Mouse (Mus musculus): ENCODE data around the gene Psmc2. TPM values are rescaled to one million over a fixed set of nuclear protein-coding genes. Genes with fewer than 3 reads are reported as not detected.
A peak's percentile ranks its signal among the peaks of the same experiment; 100 is the strongest.

Psmc2 gene
- polyA plus RNA-seq, 1 experiment from 2014 or later = 183 TPM

- 61% methylated on average over 10 of the region's 10 CpGs for WGBS (ENCODE audit: insufficient replicate concordance)
- Histone ChIP-seq H3K4me1 (replicated peaks) (no peaks in the 10 kb centered on the region), H3K9ac (no peak overlapping the region), H3K4me2 (no peak overlapping the region), H3K4me3 (replicated peaks) (no peak overlapping the region), H3K27me3 (no peaks in the 10 kb centered on the region), H3K36me3 (no peaks in the 10 kb centered on the region), H3K27ac (no peak overlapping the region), H3K9me3 (replicated peaks) (no peaks in the 10 kb centered on the region)
- no peak for DNase-seq
- ATAC-seq (ENCODE audit: low read depth) = no peak
These were observed 25.8 kb downstream of the Psmc2 start for GRCm38 (mm10) chr5:21810924-21811323.

GRCm38 (mm10) chr5:21813994-21814393, 28.9 kb downstream of the Psmc2 start:
- Histone ChIP-seq H3K4me2 (no peak overlapping the region), H3K36me3 (no peaks in the 10 kb centered on the region), H3K4me1 (replicated peaks) (no peaks in the 10 kb centered on the region), H3K9ac (no peak overlapping the region), H3K27me3 (no peaks in the 10 kb centered on the region), H3K27ac (no peak overlapping the region), H3K4me3 (replicated peaks) (no peak overlapping the region), H3K9me3 (replicated peaks) (no peaks in the 10 kb centered on the region)
- WGBS (ENCODE audit: insufficient replicate concordance) = 30% methylated on average over 1 of the region's 1 CpGs
- peak; percentile 18 for DNase-seq
- no peak for ATAC-seq (ENCODE audit: low read depth)

- 63% methylated on average over 7 of the region's 7 CpGs for WGBS (ENCODE audit: insufficient replicate concordance)
- Histone ChIP-seq H3K36me3 (no peaks in the 10 kb centered on the region), H3K4me1 (replicated peaks) (no peaks in the 10 kb centered on the region), H3K4me2 (no peak overlapping the region), H3K4me3 (replicated peaks) (no peak overlapping the region), H3K9ac (no peak overlapping the region), H3K9me3 (replicated peaks) (no peaks in the 10 kb centered on the region), H3K27ac (no peak overlapping the region), H3K27me3 (no peaks in the 10 kb centered on the region)
- ATAC-seq (ENCODE audit: low read depth) = no peak
- no peak for DNase-seq
These were observed 41.3 kb downstream of the Psmc2 start for GRCm38 (mm10) chr5:21826370-21826769.

GRCm38 (mm10) chr5:21827643-21828042, 42.6 kb downstream of the Psmc2 start:
- H3K9ac ChIP-seq = no peak overlapping the region
- no peak overlapping the region for H3K4me3 ChIP-seq (replicated peaks)
- WGBS (ENCODE audit: insufficient replicate concordance) = 32% methylated on average over 6 of the region's 6 CpGs
- no peak overlapping the region for H3K4me2 ChIP-seq
- no peaks in the 10 kb centered on the region for H3K4me1 ChIP-seq (replicated peaks)
- H3K27me3 ChIP-seq = no peaks in the 10 kb centered on the region
- ATAC-seq (ENCODE audit: low read depth) (no peak), DNase-seq (no peak)
- H3K27ac ChIP-seq = no peak overlapping the region
- H3K36me3 ChIP-seq = no peaks in the 10 kb centered on the region
- H3K9me3 ChIP-seq (replicated peaks) = no peaks in the 10 kb centered on the region

GRCm38 (mm10) chr5:21828855-21829254, 43.8 kb downstream of the Psmc2 start:
- no peak for ATAC-seq (ENCODE audit: low read depth)
- 57% methylated on average over 4 of the region's 4 CpGs for WGBS (ENCODE audit: insufficient replicate concordance)

GRCm38 (mm10) chr5:21831761-21832160, 46.7 kb downstream of the Psmc2 start:
- H3K4me3 ChIP-seq (replicated peaks) = no peak overlapping the region
- ATAC-seq (ENCODE audit: low read depth) (no peak), DNase-seq (no peak)
- H3K4me1 ChIP-seq (replicated peaks) = no peaks in the 10 kb centered on the region
- 67% methylated on average over 3 of the region's 3 CpGs for WGBS (ENCODE audit: insufficient replicate concordance)
- no peak overlapping the region for H3K9ac ChIP-seq
- no peak overlapping the region for H3K4me2 ChIP-seq
- no peak overlapping the region for H3K27ac ChIP-seq
- no peaks in the 10 kb centered on the region for H3K27me3 ChIP-seq
- no peaks in the 10 kb centered on the region for H3K36me3 ChIP-seq
- H3K9me3 ChIP-seq (replicated peaks) = no peaks in the 10 kb centered on the region

More at GRCm38 (mm10) chr5:21828855-21829254, 43.8 kb downstream of the Psmc2 start:
- DNase-seq = no peak
- Histone ChIP-seq H3K36me3 (no peaks in the 10 kb centered on the region), H3K4me1 (replicated peaks) (no peaks in the 10 kb centered on the region), H3K4me2 (no peak overlapping the region), H3K9ac (no peak overlapping the region), H3K27ac (no peak overlapping the region), H3K27me3 (no peaks in the 10 kb centered on the region), H3K9me3 (replicated peaks) (no peaks in the 10 kb centered on the region), H3K4me3 (replicated peaks) (no peak overlapping the region)

GRCm38 (mm10) chr5:21844676-21845075, 59.6 kb downstream of the Psmc2 start:
- no peak overlapping the region for H3K4me2 ChIP-seq
- no peaks in the 10 kb centered on the region for H3K27me3 ChIP-seq
- H3K9me3 ChIP-seq (replicated peaks) = no peaks in the 10 kb centered on the region
- no peak overlapping the region for H3K27ac ChIP-seq
- no peak overlapping the region for H3K9ac ChIP-seq
- DNase-seq = no peak
- no peak for ATAC-seq (ENCODE audit: low read depth)
- WGBS (ENCODE audit: insufficient replicate concordance) = 45% methylated on average over 4 of the region's 4 CpGs
- H3K4me3 ChIP-seq (replicated peaks) = no peak overlapping the region
- no peaks in the 10 kb centered on the region for H3K36me3 ChIP-seq
- H3K4me1 ChIP-seq (replicated peaks) = peaks cover 2% of the 10 kb centered on the region; the same call in 1 of the 2 replicates

- no peaks in the 10 kb centered on the region for H3K9me3 ChIP-seq (replicated peaks)
- H3K4me1 ChIP-seq (replicated peaks) = peaks cover 2% of the 10 kb centered on the region; the same call in 1 of the 2 replicates
- DNase-seq (no peak), ATAC-seq (ENCODE audit: low read depth) (no peak)
- no peaks in the 10 kb centered on the region for H3K36me3 ChIP-seq
- WGBS (ENCODE audit: insufficient replicate concordance) = 57% methylated on average over 20 of the region's 20 CpGs
- no peak overlapping the region for H3K4me3 ChIP-seq (replicated peaks)
- H3K9ac ChIP-seq = no peak overlapping the region
- no peak overlapping the region for H3K4me2 ChIP-seq
- no peak overlapping the region for H3K27ac ChIP-seq
- H3K27me3 ChIP-seq = no peaks in the 10 kb centered on the region
These were observed 61.7 kb downstream of the Psmc2 start for GRCm38 (mm10) chr5:21846616-21847290.

- Histone ChIP-seq H3K4me1 (replicated peaks) (peaks cover 2% of the 10 kb centered on the region; the same call in 1 of the 2 replicates), H3K9me3 (replicated peaks) (no peaks in the 10 kb centered on the region), H3K27me3 (no peaks in the 10 kb centered on the region), H3K27ac (no peak overlapping the region), H3K4me2 (no peak overlapping the region), H3K9ac (no peak overlapping the region), H3K4me3 (replicated peaks) (no peak overlapping the region), H3K36me3 (no peaks in the 10 kb centered on the region)
- WGBS (ENCODE audit: insufficient replicate concordance) = 53% methylated on average over 6 of the region's 6 CpGs
- DNase-seq (no peak), ATAC-seq (ENCODE audit: low read depth) (no peak)
These were observed 62.4 kb downstream of the Psmc2 start for GRCm38 (mm10) chr5:21847438-21847837.

GRCm38 (mm10) chr5:21851679-21852340, 66.7 kb downstream of the Psmc2 start:
- H3K9me3 ChIP-seq (replicated peaks) = no peaks in the 10 kb centered on the region
- no peak overlapping the region for H3K4me3 ChIP-seq (replicated peaks)
- 27% methylated on average over 10 of the region's 10 CpGs for WGBS (ENCODE audit: insufficient replicate concordance)
- H3K27ac ChIP-seq = no peak overlapping the region
- H3K9ac ChIP-seq = no peak overlapping the region
- H3K4me2 ChIP-seq = no peak overlapping the region
- ATAC-seq (ENCODE audit: low read depth) (no peak), DNase-seq (no peak)
- no peaks in the 10 kb centered on the region for H3K27me3 ChIP-seq
- H3K4me1 ChIP-seq (replicated peaks) = peaks cover 2% of the 10 kb centered on the region; the same call in 1 of the 2 replicates
- H3K36me3 ChIP-seq = no peaks in the 10 kb centered on the region

Measured in liver, embryonic 13.5 days (tissue).